Mouse (Mus musculus) erythroblast, adult 5-6 weeks (primary cell): Measurements from ENCODE around the gene Shld1. TPM values are rescaled to one million over a fixed set of nuclear protein-coding genes. Genes with fewer than 3 reads are reported as not detected.

Source experiments
- ATAC-seq: replicated peaks from 2 replicates; pipeline ENCODE4 v1.8.0; 2016; ENCODE audit warnings: moderate number of reproducible peaks, mild to moderate bottlenecking, moderate TSS enrichment, inconsistent platforms; ENCODE audit not compliant: poor library complexity, low FRiP score, severe bottlenecking
- total RNA-seq, 2 experiments: library from RNA; stranded (forward) in 1 of 2; stranded (reverse) in 1 of 2; fragments of 150-400 nt in 1 of 2; fragments of 200-764, 138-1000 nt in 1 of 2; gene quantifications; 2 replicates each; pipeline versions ENCODE4 v1.2.3 to v1.2.4; 2015 to 2017; ENCODE audit warnings: low replicate concordance in 2 of 2

Shld1 gene
- total RNA-seq, 2 experiments from 2014 or later, result 17.7 to 26.1 TPM

DNA sequence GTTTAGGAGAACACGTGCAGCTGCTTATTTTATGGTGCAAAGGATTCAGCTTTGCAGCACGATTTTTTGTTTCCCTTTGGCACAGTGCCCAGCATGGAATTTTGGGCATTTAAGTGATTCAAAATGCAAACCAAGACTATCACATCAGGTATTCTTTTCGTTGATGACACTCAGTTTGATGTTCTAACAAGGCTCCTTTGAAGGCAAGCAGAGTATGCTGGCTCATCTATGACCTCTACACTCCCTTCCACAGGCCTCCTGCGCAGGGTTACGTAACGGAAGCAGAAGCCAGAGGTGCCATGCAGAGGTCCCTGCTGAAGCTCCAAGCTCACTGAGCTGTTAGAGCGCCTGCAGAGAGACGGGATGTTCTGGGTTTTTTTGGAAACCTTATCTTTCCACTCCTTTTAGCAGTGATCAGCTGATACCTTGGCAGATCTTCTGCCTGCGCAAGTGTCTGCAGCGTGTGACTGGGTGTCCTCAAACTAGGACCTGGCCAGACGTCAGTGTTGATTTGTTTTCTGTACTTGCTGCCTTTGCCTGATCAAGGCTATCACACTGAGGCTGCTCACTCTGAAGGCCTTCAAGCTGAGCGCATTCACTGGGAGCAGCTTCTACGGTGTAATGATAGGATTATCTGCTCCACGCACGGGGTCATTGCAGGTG lies 3.0 kb downstream of the Shld1 start:
- peak; percentile 69 for ATAC-seq

GRCm38 (mm10) chr2:132691731-132692130 lies 5.0 kb downstream of the Shld1 start:
- ATAC-seq, result no peak

GRCm38 (mm10) chr2:132692320-132692719 lies 5.6 kb downstream of the Shld1 start:
- ATAC-seq, result no peak

GRCm38 (mm10) chr2:132693980-132694379 lies 7.2 kb downstream of the Shld1 start:
- no peak for ATAC-seq

DNA sequence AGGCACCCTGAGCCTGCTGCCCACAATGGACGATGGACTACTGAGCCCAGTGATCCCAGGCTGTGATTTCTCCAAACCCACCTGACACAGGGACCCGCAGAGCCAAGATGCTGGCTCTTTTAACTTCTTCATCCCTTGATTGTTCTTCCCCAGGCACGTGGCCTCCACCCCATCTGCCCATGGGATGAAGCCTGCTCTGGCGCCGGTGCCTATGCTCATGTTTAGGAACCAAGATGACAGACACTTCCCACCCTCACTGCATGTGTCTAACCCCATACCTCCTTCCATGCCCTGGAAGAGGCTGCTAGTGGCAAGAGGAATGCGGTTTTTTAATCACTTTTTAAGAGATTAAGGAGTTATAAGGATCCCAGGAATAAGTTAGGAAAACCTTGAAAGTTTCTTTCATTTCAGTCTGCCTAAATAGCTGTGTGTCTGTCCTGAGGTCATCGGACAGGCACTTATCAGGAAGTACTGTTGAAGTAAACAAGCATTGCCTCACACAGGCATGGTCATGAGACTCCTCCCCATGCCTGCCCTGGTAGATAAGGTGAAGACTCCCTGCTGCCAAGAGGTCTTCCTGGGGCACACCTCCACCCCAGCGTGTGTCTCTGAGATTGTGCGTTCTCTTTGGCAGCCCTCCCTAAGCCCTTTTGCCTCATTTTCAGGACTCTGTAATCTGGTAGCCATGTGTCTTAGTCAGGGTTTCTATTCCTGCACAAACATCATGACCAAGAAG lies 8.8 kb downstream of the Shld1 start:
- peak; percentile 89 for ATAC-seq

DNA sequence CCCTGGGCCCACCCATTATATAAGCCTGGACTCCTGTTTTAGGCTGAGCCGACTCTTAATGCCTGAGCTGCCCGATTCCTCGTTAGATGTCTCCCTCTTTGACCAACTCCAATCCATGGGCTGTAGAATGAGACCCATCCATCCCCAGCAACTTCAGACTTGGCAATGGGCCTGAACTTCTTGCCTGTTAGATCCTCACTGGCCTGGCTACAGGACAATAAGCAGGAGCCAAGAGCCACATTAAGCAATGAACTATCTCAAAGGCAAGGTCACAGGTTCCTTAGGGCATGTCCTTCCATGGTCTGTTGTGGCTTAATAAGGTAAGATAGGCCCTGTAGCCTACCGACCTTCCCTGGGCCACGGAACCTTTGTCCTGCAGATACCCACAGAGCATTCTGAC lies 9.8 kb downstream of the Shld1 start:
- ATAC-seq, result 0 out of 2 replicates have a peak, but pooled peaks have one; percentile 3

- ATAC-seq, result no peak
Observed at GRCm38 (mm10) chr2:132697256-132697655, 10.5 kb downstream of the Shld1 start.

GRCm38 (mm10) chr2:132697695-132698094 lies 11.0 kb downstream of the Shld1 start:
- ATAC-seq, result no peak

GRCm38 (mm10) chr2:132698420-132698819 lies 11.7 kb downstream of the Shld1 start:
- no peak for ATAC-seq

GRCm38 (mm10) chr2:132700921-132701320 lies 14.2 kb downstream of the Shld1 start:
- ATAC-seq, result no peak

- peak; percentile 63 for ATAC-seq
Observed at GRCm38 (mm10) chr2:132701451-132701886, 14.7 kb downstream of the Shld1 start.

GRCm38 (mm10) chr2:132705251-132705992 lies 18.7 kb downstream of the Shld1 start:
- ATAC-seq, result no peak

DNA sequence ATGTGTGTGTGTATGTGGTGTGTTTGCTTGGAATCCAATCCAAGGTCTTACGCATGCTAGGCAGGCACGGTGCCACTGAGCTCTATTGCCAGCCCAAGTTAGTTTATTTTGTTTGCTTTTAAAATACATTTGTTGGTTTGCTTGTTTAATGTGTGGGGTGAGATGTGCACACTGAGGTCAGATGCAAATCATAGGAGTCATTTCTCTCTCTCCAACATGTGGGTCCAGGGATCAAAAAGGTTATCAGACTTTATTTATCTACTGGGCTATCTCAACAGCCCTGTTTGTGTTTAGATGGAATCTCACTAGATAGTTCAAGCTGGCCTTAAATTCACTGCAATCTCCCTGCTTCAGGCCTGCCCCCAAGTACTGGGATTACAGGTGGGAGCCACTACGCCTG lies 19.6 kb downstream of the Shld1 start:
- no peak for ATAC-seq

- ATAC-seq, result no peak
Observed at GRCm38 (mm10) chr2:132710488-132710887, 23.8 kb downstream of the Shld1 start.

DNA sequence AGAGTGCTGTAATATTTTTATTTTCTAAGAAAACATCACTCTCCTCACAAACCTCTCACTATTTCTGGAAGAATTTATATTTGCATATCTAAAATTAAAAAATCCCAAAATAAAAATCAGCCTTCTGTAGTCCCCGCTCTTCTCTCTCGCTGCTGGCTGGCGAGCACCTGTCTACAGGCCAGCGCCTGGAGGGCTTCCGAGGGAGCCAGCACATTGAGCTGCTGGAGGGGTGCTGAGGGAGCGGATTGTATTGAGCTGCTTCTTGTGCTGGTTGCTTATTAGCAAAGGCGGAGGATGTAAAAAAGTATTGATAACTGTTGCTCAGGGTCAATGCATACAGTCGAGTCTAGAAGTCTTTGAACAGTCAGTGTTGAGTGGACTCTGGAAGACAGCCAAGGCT lies 25.3 kb downstream of the Shld1 start:
- ATAC-seq, result no peak

DNA sequence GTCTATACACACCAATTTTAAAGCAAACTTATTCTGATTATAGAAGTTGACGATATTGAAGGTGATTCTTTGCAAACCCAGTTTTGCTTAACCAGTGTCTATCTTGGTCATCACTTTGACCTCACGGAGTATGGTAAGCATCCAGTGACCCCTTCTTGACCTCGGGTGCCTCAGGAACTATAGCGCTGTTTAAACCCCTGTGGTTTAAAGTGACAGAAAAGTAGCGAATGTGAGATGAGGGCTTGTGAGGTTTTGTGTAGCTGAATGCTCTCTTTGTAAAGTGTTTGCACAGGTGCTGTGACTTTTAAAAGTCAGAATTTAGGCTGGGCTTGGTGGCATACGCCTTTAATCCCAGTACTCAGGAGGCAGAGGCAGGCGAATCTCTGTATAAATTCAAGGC lies 27.8 kb downstream of the Shld1 start:
- no peak for ATAC-seq

DNA sequence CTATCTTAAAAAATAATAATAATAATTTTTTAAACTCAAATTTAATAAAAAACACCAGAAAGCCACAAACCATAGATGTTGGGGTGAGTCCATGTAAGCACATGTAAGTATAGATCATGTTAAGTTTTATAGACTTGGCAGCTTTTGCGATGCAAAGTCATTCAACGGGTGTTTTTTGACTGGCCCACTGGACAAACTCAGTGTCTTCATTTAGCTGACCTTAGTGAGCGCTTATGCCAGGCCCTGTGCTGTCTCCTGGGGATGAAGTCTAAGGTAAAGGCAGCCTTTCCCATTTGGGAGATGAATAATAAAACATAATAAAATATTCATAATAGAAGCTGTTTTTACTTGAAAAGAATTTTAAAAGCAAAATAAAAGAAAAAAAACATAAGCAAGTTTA lies 28.2 kb downstream of the Shld1 start:
- ATAC-seq, result no peak

DNA sequence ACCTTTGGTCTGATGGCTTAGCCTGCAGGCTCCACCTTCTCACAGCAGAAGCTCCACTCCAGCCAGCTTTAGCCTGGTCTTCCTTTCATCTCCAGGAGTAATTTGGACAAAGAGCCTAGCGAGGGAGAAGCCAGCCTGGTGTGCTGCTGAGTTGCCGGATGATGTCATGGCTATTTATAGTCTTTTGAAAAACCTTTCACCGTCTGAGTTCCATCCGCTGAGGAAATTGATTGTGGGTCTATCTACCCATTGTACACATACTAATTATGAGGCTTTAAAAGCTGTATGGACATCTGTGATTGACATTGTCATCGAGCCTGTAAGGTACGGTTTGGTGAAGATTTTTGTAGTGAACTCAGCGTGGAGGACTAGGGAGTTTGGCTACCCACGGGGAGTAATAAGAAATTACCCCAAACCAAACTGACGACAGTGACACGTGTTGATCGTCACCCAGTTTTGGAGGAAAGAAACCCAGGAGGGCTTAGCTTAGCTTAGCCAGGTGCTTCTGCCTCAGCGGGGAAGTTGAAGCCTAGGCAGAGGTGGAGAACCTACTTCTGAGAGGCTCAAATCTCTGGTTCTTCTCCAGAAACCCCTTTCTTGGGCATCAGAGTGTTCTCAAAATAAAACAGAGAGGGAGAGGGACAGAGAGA lies 28.8 kb downstream of the Shld1 start:
- ATAC-seq, result no peak

GRCm38 (mm10) chr2:132716154-132716553 lies 29.4 kb downstream of the Shld1 start:
- ATAC-seq, result peak; percentile 88

DNA sequence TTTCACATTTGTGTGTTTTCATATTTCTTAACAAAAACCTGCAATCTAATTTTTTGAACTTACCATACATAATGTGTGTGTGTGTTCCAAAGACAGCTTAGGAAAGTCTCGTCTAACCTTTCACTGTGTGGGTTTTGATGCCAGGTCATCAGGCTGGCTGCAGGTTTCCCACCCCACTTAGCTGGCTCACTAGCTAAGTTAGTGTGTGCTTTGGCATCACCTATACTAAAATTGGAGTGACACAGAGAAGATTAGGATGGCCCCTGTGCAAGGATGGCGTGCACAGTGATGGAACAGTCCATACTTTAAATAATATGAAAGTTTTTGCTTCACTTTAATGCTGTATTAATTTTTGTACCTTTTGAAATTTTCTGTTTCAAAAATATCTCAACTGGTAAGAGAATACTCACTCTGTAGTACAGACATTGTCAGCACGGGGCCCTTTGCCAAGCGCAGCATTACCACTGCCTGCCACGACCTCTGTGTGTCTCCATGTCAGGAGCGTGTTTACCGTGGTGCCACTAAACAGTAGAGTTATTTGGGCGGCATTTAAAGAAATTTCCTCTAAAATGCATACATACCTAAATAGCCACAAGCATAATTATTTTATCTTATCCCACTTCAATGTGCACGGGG lies 30.3 kb downstream of the Shld1 start:
- no peak for ATAC-seq
